Mouse (Mus musculus): Measurements from ENCODE around the gene Mettl2. TPM values are rescaled to one million over a fixed set of nuclear protein-coding genes. Genes with fewer than 3 reads are reported as not detected.

The Mettl2 gene
- polyA plus RNA-seq, 1 experiment, result 26.2 TPM

DNA sequence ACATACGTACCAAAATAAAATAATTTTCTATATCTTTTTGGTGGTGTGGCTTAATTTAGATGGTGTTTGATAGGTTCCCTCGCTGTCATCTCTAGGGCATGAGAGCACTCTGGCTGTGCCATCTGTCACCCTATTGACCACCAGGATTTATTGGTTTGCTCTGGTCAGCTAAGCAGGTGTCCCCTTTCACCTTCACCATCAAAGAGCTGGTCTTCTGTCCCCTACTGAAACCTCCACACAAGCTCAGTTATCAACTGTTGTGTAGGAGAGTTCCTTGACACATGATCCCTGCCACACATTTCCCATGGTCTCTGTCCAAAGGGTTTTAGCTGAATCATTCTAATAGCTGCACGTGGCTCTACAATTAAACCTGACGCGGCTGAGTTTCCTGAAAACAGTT, 14.9 kb downstream of the Mettl2 start:
- WGBS, result 92% methylated on average over 5 of the region's 5 CpGs

DNA sequence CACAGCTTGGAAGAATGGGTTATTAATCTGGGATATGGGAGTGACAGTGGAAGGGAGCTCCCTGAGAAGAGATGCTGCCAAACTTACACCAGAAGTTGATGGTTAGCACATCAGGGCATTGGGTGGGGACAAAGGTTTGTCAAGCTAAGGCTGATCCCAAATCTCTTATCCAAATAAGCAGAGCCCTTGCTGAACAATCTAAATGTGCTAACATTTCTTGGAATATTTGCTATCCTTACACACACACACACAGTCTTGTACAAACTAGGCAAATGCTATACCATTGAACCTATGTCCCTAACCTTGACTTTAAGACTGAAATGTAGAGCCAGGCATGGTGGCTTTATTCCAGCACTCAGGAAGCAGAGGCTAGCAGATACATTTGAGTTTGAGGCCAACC, 17.3 kb downstream of the Mettl2 start:
- Histone ChIP-seq H3K27me3 (ENCODE audit: control insufficient read depth, insufficient read depth, low read length) (no peaks in the 10 kb centered on the region), H3K27ac (ENCODE audit: insufficient read depth, low read length) (no peak overlapping the region), H3K4me1 (ENCODE audit: control insufficient read depth, insufficient read depth, low read length) (no peaks in the 10 kb centered on the region), H3K4me3 (replicated peaks; ENCODE audit: insufficient read depth, low read depth, low read length) (no peak overlapping the region)
- no peak for DNase-seq
- TF ChIP-seq POLR2A (IDR thresholded peaks at IDR 0.05; ENCODE audit: borderline replicate concordance, insufficient read depth, low read length) (no peak), CTCF (IDR thresholded peaks at IDR 0.05; ENCODE audit: borderline replicate concordance, insufficient read depth, low read depth, low read length) (no peak)

More for the DNA sequence above, 14.9 kb downstream of the Mettl2 start:
- H3K27ac ChIP-seq (ENCODE audit: insufficient read depth, low read length), result no peak overlapping the region
- H3K4me3 ChIP-seq (replicated peaks; ENCODE audit: insufficient read depth, low read depth, low read length), result no peak overlapping the region
- no peaks in the 10 kb centered on the region for H3K27me3 ChIP-seq (ENCODE audit: control insufficient read depth, insufficient read depth, low read length)
- no peaks in the 10 kb centered on the region for H3K4me1 ChIP-seq (ENCODE audit: control insufficient read depth, insufficient read depth, low read length)
- no peak for DNase-seq
- TF ChIP-seq POLR2A (IDR thresholded peaks at IDR 0.05; ENCODE audit: borderline replicate concordance, insufficient read depth, low read length) (no peak), CTCF (IDR thresholded peaks at IDR 0.05; ENCODE audit: borderline replicate concordance, insufficient read depth, low read depth, low read length) (no peak)

DNA sequence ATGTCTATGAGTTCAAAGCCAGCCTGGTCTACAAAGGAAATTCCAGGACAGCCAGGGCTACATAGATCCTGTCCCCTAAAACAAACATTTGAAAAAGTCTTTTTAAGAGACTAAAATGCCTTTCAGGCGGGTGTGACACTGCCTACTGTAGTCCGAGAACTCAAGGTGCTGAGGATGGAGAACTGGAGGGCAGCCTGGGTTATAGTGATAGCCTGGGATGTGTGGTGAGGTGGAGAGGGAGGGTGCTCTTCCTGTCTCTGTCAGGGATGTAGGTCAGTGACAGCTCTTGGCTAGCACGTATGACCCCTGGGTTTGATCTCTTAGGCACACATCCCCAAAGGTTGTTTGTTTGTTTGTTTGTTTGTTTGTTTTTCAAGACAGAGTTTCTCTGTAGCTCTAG, 17.9 kb downstream of the Mettl2 start:
- DNase-seq, result no peak
- H3K27me3 ChIP-seq (ENCODE audit: control insufficient read depth, insufficient read depth, low read length), result no peaks in the 10 kb centered on the region
- H3K4me3 ChIP-seq (replicated peaks; ENCODE audit: insufficient read depth, low read depth, low read length), result no peak overlapping the region
- H3K27ac ChIP-seq (ENCODE audit: insufficient read depth, low read length), result no peak overlapping the region
- WGBS, result 88% methylated on average over 3 of the region's 3 CpGs
- TF ChIP-seq POLR2A (IDR thresholded peaks at IDR 0.05; ENCODE audit: borderline replicate concordance, insufficient read depth, low read length) (no peak), CTCF (IDR thresholded peaks at IDR 0.05; ENCODE audit: borderline replicate concordance, insufficient read depth, low read depth, low read length) (no peak)
- no peaks in the 10 kb centered on the region for H3K4me1 ChIP-seq (ENCODE audit: control insufficient read depth, insufficient read depth, low read length)

DNA sequence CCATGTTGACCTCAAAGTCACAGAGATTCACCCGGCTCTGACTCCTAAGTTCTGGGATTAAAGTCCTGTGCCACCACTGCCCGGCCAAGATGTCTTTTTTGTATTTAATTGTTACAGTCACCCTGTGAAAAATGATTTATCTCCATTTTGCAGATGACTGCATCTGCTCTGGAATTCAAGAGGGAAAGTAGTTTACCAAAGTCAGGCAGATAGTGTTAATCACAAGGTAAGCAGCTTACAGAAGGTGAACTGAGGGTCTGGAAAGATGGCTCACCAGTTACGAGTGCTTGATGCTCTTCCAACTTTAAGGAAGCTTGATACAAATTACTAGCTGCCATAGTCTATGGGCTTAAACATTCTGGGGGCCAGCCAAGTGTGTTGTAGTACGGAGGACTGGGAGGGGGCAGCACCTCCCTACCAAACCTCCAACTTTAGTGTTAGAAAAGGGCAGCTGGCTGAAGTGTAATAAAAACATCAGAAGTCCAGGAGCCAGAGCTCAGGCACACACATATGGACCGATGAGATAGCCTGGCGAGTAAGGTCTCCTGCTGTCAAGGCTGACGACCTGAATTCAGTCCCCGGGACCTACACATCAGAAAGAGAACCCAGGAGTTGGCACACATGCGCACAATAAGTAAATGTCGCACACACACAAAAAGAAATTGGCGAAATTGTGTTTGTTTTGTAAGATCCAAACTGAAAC, 18.4 kb downstream of the Mettl2 start:
- H3K27ac ChIP-seq (ENCODE audit: insufficient read depth, low read length), result no peak overlapping the region
- no peak for DNase-seq
- no peak overlapping the region for H3K4me3 ChIP-seq (replicated peaks; ENCODE audit: insufficient read depth, low read depth, low read length)
- H3K4me1 ChIP-seq (ENCODE audit: control insufficient read depth, insufficient read depth, low read length), result no peaks in the 10 kb centered on the region
- no peak for TF ChIP-seq POLR2A (IDR thresholded peaks at IDR 0.05; ENCODE audit: borderline replicate concordance, insufficient read depth, low read length)
- TF ChIP-seq CTCF (IDR thresholded peaks at IDR 0.05; ENCODE audit: borderline replicate concordance, insufficient read depth, low read depth, low read length), result no peak
- WGBS, result 71% methylated on average over 11 of the region's 11 CpGs
- no peaks in the 10 kb centered on the region for H3K27me3 ChIP-seq (ENCODE audit: control insufficient read depth, insufficient read depth, low read length)

DNA sequence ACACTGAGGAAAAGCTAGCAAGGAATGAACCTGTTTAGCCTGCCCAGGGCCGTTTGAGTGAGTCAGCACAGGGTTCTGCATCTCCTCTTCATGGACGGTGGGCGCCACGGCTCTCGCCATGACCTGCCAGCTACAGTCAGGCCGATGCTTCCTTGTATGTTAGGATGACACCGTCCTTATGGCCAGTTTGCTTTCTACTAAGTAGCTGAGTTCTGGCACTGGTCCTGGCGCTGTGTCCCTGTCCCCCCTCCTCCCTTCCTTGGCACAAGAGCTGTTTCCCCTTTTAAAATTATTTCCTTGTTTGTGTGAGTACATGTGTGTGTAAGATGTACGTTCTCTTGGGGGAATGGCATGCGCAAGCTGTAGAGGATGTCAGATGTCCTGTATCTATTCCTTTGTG, 19.0 kb downstream of the Mettl2 start:
- Histone ChIP-seq H3K27ac (ENCODE audit: insufficient read depth, low read length) (no peak overlapping the region), H3K4me1 (ENCODE audit: control insufficient read depth, insufficient read depth, low read length) (no peaks in the 10 kb centered on the region), H3K4me3 (replicated peaks; ENCODE audit: insufficient read depth, low read depth, low read length) (no peak overlapping the region), H3K27me3 (ENCODE audit: control insufficient read depth, insufficient read depth, low read length) (no peaks in the 10 kb centered on the region)
- DNase-seq, result no peak
- 66% methylated on average over 10 of the region's 10 CpGs for WGBS
- TF ChIP-seq CTCF (IDR thresholded peaks at IDR 0.05; ENCODE audit: borderline replicate concordance, insufficient read depth, low read depth, low read length) (no peak), POLR2A (IDR thresholded peaks at IDR 0.05; ENCODE audit: borderline replicate concordance, insufficient read depth, low read length) (no peak)

DNA sequence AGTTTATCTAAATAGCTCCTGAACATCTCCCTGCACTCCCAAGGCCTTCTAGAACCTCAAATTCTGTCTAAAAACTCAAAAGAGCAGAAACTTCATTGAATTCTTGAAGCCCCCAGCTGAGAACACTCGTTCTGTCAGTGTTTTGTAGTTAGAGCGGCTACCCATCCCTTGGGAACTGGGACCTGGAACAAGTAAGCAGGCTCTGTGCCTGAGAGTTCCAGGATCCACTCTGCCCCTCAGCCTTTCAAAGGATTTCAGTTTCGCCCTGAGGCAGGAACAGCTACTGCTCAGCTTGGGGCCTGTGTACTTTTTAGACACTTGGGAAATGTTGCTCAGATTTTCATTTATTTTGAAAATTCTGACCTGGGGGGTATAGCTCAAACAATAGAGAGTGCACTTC, 20.4 kb downstream of the Mettl2 start, which contains the start of gene Gm10842:
TSS of gene Gm10842 (plus strand) at position 301 of the 400 bp plus-strand sequence.
- no peaks in the 10 kb centered on the region for H3K27me3 ChIP-seq (ENCODE audit: control insufficient read depth, insufficient read depth, low read length)
- no peak within 1 kb of the TSS for H3K4me3 ChIP-seq (replicated peaks; ENCODE audit: insufficient read depth, low read depth, low read length)
- H3K4me1 ChIP-seq (ENCODE audit: control insufficient read depth, insufficient read depth, low read length), result no peaks in the 10 kb centered on the region
- no peak for DNase-seq
- WGBS, result 43% methylated on average over 3 of the region's 3 CpGs
- TF ChIP-seq CTCF (IDR thresholded peaks at IDR 0.05; ENCODE audit: borderline replicate concordance, insufficient read depth, low read depth, low read length), result no peak
- no peak for TF ChIP-seq POLR2A (IDR thresholded peaks at IDR 0.05; ENCODE audit: borderline replicate concordance, insufficient read depth, low read length)
- H3K27ac ChIP-seq (ENCODE audit: insufficient read depth, low read length), result no peak within 1 kb of the TSS

DNA sequence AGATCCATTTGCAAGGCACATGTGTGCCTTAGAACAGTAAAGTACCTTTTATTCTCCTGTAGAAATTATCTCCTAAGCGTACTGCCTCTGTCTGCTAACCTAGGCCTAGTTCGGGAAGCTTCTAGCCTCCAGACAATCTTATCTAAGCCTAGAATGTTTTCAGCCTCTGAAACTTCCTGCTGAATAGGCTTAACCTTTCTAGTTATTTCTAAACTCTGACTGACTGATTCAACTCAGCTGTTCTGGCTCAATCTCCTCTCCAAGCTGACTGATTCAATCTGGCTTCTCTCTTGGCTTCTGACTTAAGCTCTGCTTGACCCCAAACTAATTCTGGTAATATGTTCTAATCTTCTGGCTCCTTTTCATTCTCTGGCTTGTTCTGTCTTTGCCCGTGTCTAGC, 23.1 kb downstream of the Mettl2 start:
- WGBS, result 80% methylated on average over 3 of the region's 3 CpGs
- H3K27ac ChIP-seq (ENCODE audit: insufficient read depth, low read length), result no peak overlapping the region
- H3K4me3 ChIP-seq (replicated peaks; ENCODE audit: insufficient read depth, low read depth, low read length), result no peak overlapping the region
- H3K4me1 ChIP-seq (ENCODE audit: control insufficient read depth, insufficient read depth, low read length), result no peaks in the 10 kb centered on the region
- no peak for DNase-seq
- no peak for TF ChIP-seq CTCF (IDR thresholded peaks at IDR 0.05; ENCODE audit: borderline replicate concordance, insufficient read depth, low read depth, low read length)
- TF ChIP-seq POLR2A (IDR thresholded peaks at IDR 0.05; ENCODE audit: borderline replicate concordance, insufficient read depth, low read length), result no peak
- H3K27me3 ChIP-seq (ENCODE audit: control insufficient read depth, insufficient read depth, low read length), result no peaks in the 10 kb centered on the region

DNA sequence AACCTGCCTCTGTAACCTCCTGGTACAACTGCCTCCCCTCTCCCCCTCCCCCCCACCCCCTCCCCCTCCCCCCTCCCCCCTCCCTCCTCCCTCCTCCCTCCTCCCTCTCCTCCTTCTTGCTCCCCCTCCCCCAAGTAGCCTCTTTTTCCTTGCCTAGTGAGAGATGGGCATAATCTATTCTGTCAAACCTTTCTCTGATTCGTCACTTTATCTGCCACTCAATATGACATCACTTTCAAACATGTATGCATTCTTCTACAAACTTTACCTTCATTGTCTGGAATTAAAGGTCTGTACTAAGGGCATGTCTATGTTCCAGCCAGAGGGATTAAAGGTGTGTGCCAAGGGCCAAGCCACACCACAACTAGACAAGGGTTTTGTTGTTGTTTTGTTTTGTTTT, 23.5 kb downstream of the Mettl2 start:
- H3K4me1 ChIP-seq (ENCODE audit: control insufficient read depth, insufficient read depth, low read length), result no peaks in the 10 kb centered on the region
- 94% methylated on average over 1 of the region's 1 CpGs for WGBS
- TF ChIP-seq POLR2A (IDR thresholded peaks at IDR 0.05; ENCODE audit: borderline replicate concordance, insufficient read depth, low read length), result no peak
- no peak for TF ChIP-seq CTCF (IDR thresholded peaks at IDR 0.05; ENCODE audit: borderline replicate concordance, insufficient read depth, low read depth, low read length)
- H3K4me3 ChIP-seq (replicated peaks; ENCODE audit: insufficient read depth, low read depth, low read length), result no peak overlapping the region
- no peaks in the 10 kb centered on the region for H3K27me3 ChIP-seq (ENCODE audit: control insufficient read depth, insufficient read depth, low read length)
- H3K27ac ChIP-seq (ENCODE audit: insufficient read depth, low read length), result no peak overlapping the region
- no peak for DNase-seq

All from cerebellum, adult 2 months (tissue).